8 mouse cellular contexts compared by ENCODE assay signal in genomic region chr11:5244749-5245130, GRCm38 (mm10). TPM values are rescaled to one million over a fixed set of nuclear protein-coding genes. Genes with fewer than 3 reads are reported as not detected.
DNase-seq lines count a peak whose midpoint lies in the region; ATAC-seq lines count a peak whose summit lies in the region.

No protein-coding gene starts in this region.

- H3K27me3 ChIP-seq in limb, embryonic 15.5 days = no peaks in the 10 kb centered on the region

- ATAC-seq in limb, embryonic 15.5 days (ENCODE audit: insufficient number of reproducible peaks, low FRiP score, low TSS enrichment, low read depth) = 0 out of 2 replicates have a peak, but pooled peaks have one; percentile 13

- peaks cover 12% of the 10 kb centered on the region for H3K36me3 ChIP-seq in limb, embryonic 15.5 days

- no peaks in the 10 kb centered on the region for H3K9me3 ChIP-seq in limb, embryonic 15.5 days

- H3K4me1 ChIP-seq in limb, embryonic 15.5 days = peaks cover 40% of the 10 kb centered on the region

- peak overlapping the region; percentile 48 for H3K4me2 ChIP-seq in limb, embryonic 15.5 days

- H3K27ac ChIP-seq in limb, embryonic 15.5 days = peak overlapping the region; percentile 92

- intact Hi-C loops in left cerebral cortex, postnatal 4 days (cut with DNase I) = no loop called here

- 12% methylated on average over 8 of the region's 8 CpGs for WGBS in limb, embryonic 15.5 days

- H3K9ac ChIP-seq in limb, embryonic 15.5 days = no peak overlapping the region

- peak; percentile 41 to 60 for DNase-seq in left cerebral cortex, adult 18-20 months (ENCODE audit: low spot score in 2 of 2)
- DNase-seq in left cerebral cortex, postnatal 4 days = no peak
- DNase-seq in embryo, embryonic 10.5 days (ENCODE audit: low spot score) = peak; percentile 43
- DNase-seq in frontal cortex, postnatal 14 days (ENCODE audit: low spot score in 2 of 2) = peak; percentile 14 to 17
- no peak for DNase-seq in cerebellum, adult 8-10 months
- no peak for DNase-seq in cerebellum, adult 11 months
- DNase-seq in urinary bladder, adult 18-20 months (ENCODE audit: low spot score in 2 of 2) = no peak

- H3K4me3 ChIP-seq in limb, embryonic 15.5 days = peak overlapping the region; percentile 23

RNA-seq across cellular contexts. Expression of gene Kremen1, which starts 16.6 kb away (rescaled TPM):
- 10 to 100 TPM; 14.4 to 16.4 TPM for total RNA-seq in left cerebral cortex, adult 18-20 months (2021)
- 1 to 10 TPM; 9.0 to 9.8 TPM for total RNA-seq in left cerebral cortex, postnatal 4 days (2021)
- polyA plus RNA-seq in limb, embryonic 15.5 days (2015; fragmentation: Nextera tagmentation; extraction: Ambion mirVana) = 37.6 and 42.9 TPM in 2 replicates

Comparison
In these comparisons a context has a peak if more than half of its experiments do, and no peak if none do; other contexts are left out.
1. DNase-seq: peak in left cerebral cortex, adult 18-20 months (2 of 2), embryo, embryonic 10.5 days (single experiment) and frontal cortex, postnatal 14 days (2 of 2); none in left cerebral cortex, postnatal 4 days (single experiment), cerebellum, adult 8-10 months (single experiment), cerebellum, adult 11 months (single experiment) and urinary bladder, adult 18-20 months (0 of 2).